Mouse (Mus musculus): ENCODE measurements around the gene Aldh1l1. TPM values are rescaled to one million over a fixed set of nuclear protein-coding genes. Genes with fewer than 3 reads are reported as not detected.
A peak's percentile ranks its signal among the peaks of the same experiment; 100 is the strongest.

Gene Aldh1l1
- polyA plus RNA-seq, 1 experiment from 2014 or later: 81.7 TPM

GRCm38 (mm10) chr6:90553682-90554081, 67.5 kb downstream of the Aldh1l1 start:
- no peaks in the 10 kb centered on the region for H3K9me3 ChIP-seq
- no peaks in the 10 kb centered on the region for H3K36me3 ChIP-seq
- H3K9ac ChIP-seq: no peak overlapping the region
- no peaks in the 10 kb centered on the region for H3K27me3 ChIP-seq
- 95% methylated on average over 5 of the region's 5 CpGs for WGBS
- H3K4me3 ChIP-seq: no peak overlapping the region
- H3K4me1 ChIP-seq (replicated peaks): 0 out of 2 replicates have a peak, but pooled peaks cover 4% of the 10 kb centered on the region
- H3K4me2 ChIP-seq: peak overlapping the region; percentile 42; the same call in 1 of the 2 replicates
- no peak for ATAC-seq (ENCODE audit: low FRiP score, low read depth)
- H3K27ac ChIP-seq (replicated peaks): no peak overlapping the region

GRCm38 (mm10) chr6:90556534-90557058, 70.4 kb downstream of the Aldh1l1 start:
- 71% methylated on average over 2 of the region's 2 CpGs for WGBS
- H3K36me3 ChIP-seq: no peaks in the 10 kb centered on the region

DNA sequence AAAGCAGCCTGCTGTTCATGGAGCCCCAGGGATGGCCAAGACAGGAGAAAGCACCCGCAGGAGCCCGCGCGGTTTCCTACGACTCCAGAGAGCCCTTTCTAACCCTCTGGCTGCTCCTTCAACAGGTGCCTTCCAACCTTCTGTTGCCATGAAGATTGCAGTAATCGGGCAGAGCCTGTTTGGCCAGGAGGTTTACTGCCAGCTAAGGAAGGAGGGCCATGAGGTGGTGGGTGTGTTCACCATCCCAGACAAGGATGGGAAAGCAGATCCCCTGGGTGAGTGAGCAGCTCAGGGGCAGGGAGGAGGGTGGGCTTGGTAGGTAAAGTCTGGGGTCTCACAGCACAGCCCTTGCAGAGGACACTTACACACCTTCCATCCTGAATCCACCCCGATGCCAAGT, 70.8 kb downstream of the Aldh1l1 start:
- H3K4me1 ChIP-seq (replicated peaks): peaks cover 15% of the 10 kb centered on the region
- no peak overlapping the region for H3K4me2 ChIP-seq
- no peaks in the 10 kb centered on the region for H3K36me3 ChIP-seq
- no peak for ATAC-seq (ENCODE audit: low FRiP score, low read depth)
- H3K27me3 ChIP-seq: no peaks in the 10 kb centered on the region
- no peak overlapping the region for H3K9ac ChIP-seq
- 89% methylated on average over 7 of the region's 7 CpGs for WGBS
- no peak overlapping the region for H3K27ac ChIP-seq (replicated peaks)
- H3K4me3 ChIP-seq: no peak overlapping the region
- H3K9me3 ChIP-seq: no peaks in the 10 kb centered on the region

More at GRCm38 (mm10) chr6:90556534-90557058, 70.4 kb downstream of the Aldh1l1 start:
- Histone ChIP-seq H3K27ac (replicated peaks) (no peak overlapping the region), H3K4me3 (no peak overlapping the region), H3K4me1 (replicated peaks) (peaks cover 12% of the 10 kb centered on the region), H3K9ac (no peak overlapping the region), H3K4me2 (no peak overlapping the region), H3K27me3 (no peaks in the 10 kb centered on the region), H3K9me3 (no peaks in the 10 kb centered on the region)
- no peak for ATAC-seq (ENCODE audit: low FRiP score, low read depth)

DNA sequence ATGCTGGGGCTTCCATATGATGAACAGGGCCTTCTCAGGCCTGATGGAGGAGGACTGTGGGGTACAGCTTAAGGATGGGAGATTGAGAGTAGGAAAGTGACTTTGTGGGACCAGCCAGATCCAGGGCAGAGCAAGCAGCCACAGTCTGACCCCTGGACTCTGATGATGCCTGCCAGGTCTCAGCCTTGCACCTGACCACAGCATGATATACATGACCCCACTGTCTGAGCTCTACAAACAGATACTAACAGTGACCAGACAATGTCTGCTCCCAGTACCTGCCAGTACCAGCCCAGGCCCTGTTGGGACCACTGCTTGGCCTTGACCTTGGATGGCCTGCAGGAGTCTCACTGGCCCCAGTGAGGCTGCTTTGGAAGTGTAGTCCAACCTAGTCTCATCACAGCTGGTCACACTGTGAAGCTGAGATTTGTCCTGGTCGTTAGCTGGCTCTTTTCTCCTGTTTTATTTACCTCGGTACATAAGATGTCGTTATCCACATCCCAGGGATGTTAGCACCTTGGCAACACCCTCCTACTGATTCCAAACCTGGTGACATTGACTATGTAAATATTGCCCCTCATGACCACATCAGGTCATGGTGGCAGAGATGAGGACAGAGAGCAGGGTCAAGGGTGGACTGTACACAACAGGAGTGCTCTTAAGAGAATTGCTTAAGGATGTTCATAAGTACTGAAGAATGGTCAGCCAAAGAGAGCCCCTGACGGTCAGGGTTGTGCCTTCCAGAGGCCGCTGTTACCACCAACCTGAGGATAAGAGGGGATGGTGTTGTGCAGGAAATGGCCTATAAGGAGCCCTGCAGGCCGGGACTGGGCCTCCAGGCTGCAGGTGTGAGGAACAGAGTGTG, 71.8 kb downstream of the Aldh1l1 start:
- H3K27ac ChIP-seq (replicated peaks): no peak overlapping the region
- no peaks in the 10 kb centered on the region for H3K9me3 ChIP-seq
- 78% methylated on average over 6 of the region's 6 CpGs for WGBS
- no peaks in the 10 kb centered on the region for H3K27me3 ChIP-seq
- no peak for ATAC-seq (ENCODE audit: low FRiP score, low read depth)
- H3K4me3 ChIP-seq: no peak overlapping the region
- H3K36me3 ChIP-seq: no peaks in the 10 kb centered on the region
- H3K9ac ChIP-seq: no peak overlapping the region
- no peak overlapping the region for H3K4me2 ChIP-seq
- peaks cover 15% of the 10 kb centered on the region for H3K4me1 ChIP-seq (replicated peaks)

DNA sequence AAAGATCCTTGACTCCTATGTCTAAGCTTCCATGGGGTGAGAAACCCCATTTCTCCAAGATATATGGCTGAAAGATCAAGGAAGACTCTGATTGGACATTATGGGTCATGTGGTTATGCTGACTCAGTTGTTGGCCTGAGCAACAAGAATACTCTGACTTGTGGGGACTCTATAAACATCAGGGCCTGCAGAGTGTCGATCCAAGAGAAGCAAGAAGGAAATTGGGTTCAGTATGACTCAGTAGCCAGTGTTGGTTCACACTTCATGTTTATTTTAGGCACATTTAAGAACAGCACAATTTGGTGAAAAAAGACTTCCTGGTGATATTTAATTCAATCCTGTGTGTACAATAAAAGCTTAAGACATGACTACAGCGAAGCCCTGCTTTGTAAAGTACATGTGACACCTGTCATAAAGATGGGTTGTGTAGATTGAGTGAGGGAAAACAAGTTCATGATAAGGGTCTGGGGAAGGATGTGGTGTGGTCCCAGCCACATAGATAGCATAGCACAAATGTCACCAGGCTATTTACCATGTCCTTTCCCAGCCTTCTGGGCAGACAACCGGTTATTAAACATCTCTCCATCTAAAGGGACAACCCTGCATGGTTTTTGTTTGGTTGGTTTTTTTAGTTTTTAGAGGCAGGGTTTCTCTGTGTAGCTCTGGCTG, 74.3 kb downstream of the Aldh1l1 start:
- no peaks in the 10 kb centered on the region for H3K9me3 ChIP-seq
- peaks cover 29% of the 10 kb centered on the region for H3K4me1 ChIP-seq (replicated peaks)
- ATAC-seq (ENCODE audit: low FRiP score, low read depth): no peak
- no peaks in the 10 kb centered on the region for H3K36me3 ChIP-seq
- no peaks in the 10 kb centered on the region for H3K27me3 ChIP-seq
- no peak overlapping the region for H3K4me2 ChIP-seq
- WGBS: 88% methylated on average over 3 of the region's 3 CpGs
- peak overlapping the region; percentile 75 for H3K27ac ChIP-seq (replicated peaks)
- H3K9ac ChIP-seq: no peak overlapping the region
- H3K4me3 ChIP-seq: no peak overlapping the region

DNA sequence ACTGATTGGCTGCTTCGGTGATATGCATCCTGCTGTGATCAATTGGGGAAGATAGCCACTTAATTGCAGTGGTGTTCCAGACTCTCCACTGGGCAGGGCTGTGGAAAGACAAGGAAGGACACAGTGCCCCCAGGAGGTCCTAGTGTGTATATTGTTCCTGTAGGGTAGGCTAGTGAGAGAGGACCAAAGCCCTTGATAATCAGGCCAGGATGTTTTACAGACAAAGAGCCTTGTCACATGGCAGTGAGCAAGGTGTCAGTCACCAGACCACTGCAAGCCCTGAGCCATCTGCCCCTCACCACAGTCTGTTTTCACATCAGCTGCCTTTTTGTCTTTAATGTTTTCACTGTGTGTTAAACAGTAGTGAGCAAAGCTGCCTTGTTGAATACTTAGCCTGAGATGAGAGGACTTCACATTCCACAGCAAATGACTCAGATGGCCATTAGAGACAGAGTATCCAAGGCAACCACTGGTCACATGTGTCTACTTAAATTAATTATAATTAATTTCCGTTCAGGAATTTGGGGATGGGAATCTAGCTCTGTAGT, 75.1 kb downstream of the Aldh1l1 start:
- no peak overlapping the region for H3K9ac ChIP-seq
- WGBS: 21% methylated on average over 2 of the region's 2 CpGs
- ATAC-seq (ENCODE audit: low FRiP score, low read depth): peak; percentile 73
- no peaks in the 10 kb centered on the region for H3K9me3 ChIP-seq
- no peaks in the 10 kb centered on the region for H3K27me3 ChIP-seq
- no peak overlapping the region for H3K4me3 ChIP-seq
- H3K36me3 ChIP-seq: no peaks in the 10 kb centered on the region
- no peak overlapping the region for H3K4me2 ChIP-seq
- H3K27ac ChIP-seq (replicated peaks): peak overlapping the region; percentile 75
- peaks cover 31% of the 10 kb centered on the region for H3K4me1 ChIP-seq (replicated peaks)

- Histone ChIP-seq H3K9me3 (no peaks in the 10 kb centered on the region), H3K27me3 (no peaks in the 10 kb centered on the region), H3K4me3 (no peak overlapping the region), H3K4me2 (no peak overlapping the region), H3K27ac (replicated peaks) (no peak overlapping the region), H3K9ac (no peak overlapping the region), H3K4me1 (replicated peaks) (peaks cover 31% of the 10 kb centered on the region), H3K36me3 (no peaks in the 10 kb centered on the region)
- ATAC-seq (ENCODE audit: low FRiP score, low read depth): no peak
- WGBS: 90% methylated on average over 9 of the region's 9 CpGs
Observed at GRCm38 (mm10) chr6:90564240-90564639, 78.0 kb downstream of the Aldh1l1 start.

DNA sequence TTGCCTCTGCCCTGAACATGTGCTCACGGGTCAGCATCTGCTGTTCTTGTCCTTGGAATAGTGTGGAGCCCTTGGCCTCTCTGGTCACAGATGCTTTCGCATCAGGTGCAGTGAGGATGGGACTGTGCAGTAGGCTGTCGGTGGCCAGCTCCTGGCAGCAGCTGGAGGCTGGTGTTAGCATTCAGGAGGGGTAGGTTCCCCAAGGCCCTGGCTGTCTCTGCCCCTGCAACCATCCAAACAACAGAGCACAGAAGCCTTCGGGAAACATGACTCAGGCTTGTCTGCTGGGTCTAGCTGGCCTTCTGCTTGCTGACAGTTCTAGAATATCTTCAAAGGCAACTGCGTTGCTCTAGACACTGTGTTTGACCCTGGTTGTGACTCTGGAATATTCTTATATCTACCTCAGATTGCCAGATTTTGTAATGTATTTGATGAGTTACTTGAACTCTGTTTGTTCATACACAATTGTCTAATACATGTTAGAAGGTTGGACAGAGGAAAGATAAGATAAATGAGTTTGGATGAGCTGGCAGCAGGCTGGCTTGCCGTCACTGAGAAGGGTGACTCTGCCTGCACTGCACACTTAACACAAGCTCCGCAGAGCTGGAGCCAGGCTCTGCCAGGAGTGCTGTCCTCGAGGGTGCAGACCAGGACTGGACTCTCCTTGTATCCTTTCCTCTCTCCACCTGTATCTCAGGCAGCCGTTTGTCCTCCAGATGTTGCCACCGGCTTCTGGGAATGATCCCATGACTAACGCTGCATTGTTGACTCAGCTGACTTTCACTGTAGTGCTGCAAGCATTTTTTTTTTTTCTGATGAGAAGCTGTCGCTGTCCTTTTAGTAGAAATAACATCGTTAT, 79.4 kb downstream of the Aldh1l1 start:
- Histone ChIP-seq H3K27ac (replicated peaks) (no peak overlapping the region), H3K4me3 (no peak overlapping the region), H3K4me2 (no peak overlapping the region), H3K9ac (no peak overlapping the region), H3K36me3 (no peaks in the 10 kb centered on the region), H3K4me1 (replicated peaks) (peaks cover 29% of the 10 kb centered on the region), H3K27me3 (no peaks in the 10 kb centered on the region), H3K9me3 (no peaks in the 10 kb centered on the region)
- no peak for ATAC-seq (ENCODE audit: low FRiP score, low read depth)
- 50% methylated on average over 13 of the region's 13 CpGs for WGBS

DNA sequence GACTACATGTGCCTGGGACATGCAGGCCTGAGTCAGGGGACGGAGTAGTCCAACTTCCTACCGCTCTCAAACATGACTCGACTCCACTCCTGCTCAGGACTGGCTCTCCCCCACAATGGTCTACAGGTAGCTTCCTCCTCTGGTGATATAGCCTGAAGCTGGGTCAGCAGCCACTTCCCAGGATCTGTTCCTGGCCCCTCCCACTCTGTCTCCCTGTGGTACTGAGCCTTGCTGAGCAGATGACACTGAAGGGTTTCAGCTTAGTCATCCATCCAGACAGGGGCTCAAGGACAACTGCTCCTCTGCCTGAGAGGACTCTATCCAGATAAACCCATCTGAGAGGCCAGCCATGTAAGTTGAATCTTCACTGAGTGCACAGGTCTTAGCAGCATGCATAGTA, 81.3 kb downstream of the Aldh1l1 start:
- Histone ChIP-seq H3K9me3 (no peaks in the 10 kb centered on the region), H3K4me3 (no peak overlapping the region), H3K4me2 (no peak overlapping the region), H3K4me1 (replicated peaks) (peaks cover 17% of the 10 kb centered on the region; the same call in 1 of the 2 replicates), H3K36me3 (no peaks in the 10 kb centered on the region), H3K27ac (replicated peaks) (no peak overlapping the region), H3K27me3 (no peaks in the 10 kb centered on the region), H3K9ac (no peak overlapping the region)
- ATAC-seq (ENCODE audit: low FRiP score, low read depth): no peak
- WGBS: 90% methylated on average over 3 of the region's 3 CpGs

DNA sequence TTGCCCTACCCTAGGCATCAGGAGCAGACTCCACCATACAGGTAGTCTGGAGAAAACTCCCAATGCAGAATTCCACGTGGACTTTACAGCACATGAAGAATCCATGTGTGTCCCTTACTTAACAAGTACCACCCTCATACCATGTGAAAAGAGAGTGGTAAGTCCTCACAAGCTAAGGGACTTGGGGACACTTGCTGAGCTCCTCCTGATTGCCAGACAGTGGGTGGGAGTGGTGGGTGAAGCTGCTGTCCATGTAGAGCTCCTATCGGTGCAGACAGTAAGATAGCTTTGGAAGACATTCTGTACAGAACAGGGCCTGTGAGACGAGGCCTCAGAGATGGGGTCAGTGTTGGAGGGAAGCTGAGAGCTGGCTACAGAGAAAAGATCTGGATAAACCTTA, 81.7 kb downstream of the Aldh1l1 start:
- H3K36me3 ChIP-seq: no peaks in the 10 kb centered on the region
- no peak for ATAC-seq (ENCODE audit: low FRiP score, low read depth)
- H3K27me3 ChIP-seq: no peaks in the 10 kb centered on the region
- no peak overlapping the region for H3K4me2 ChIP-seq
- H3K9me3 ChIP-seq: no peaks in the 10 kb centered on the region
- H3K27ac ChIP-seq (replicated peaks): no peak overlapping the region
- peaks cover 17% of the 10 kb centered on the region; the same call in 1 of the 2 replicates for H3K4me1 ChIP-seq (replicated peaks)
- no peak overlapping the region for H3K9ac ChIP-seq
- 82% methylated on average over 3 of the region's 3 CpGs for WGBS
- H3K4me3 ChIP-seq: no peak overlapping the region

GRCm38 (mm10) chr6:90568721-90569120, 82.5 kb downstream of the Aldh1l1 start:
- peaks cover 17% of the 10 kb centered on the region; the same call in 1 of the 2 replicates for H3K4me1 ChIP-seq (replicated peaks)
- WGBS: 73% methylated on average over 4 of the region's 4 CpGs
- H3K9me3 ChIP-seq: no peaks in the 10 kb centered on the region
- H3K27ac ChIP-seq (replicated peaks): no peak overlapping the region
- no peak overlapping the region for H3K4me3 ChIP-seq
- no peaks in the 10 kb centered on the region for H3K36me3 ChIP-seq
- no peak overlapping the region for H3K4me2 ChIP-seq
- ATAC-seq (ENCODE audit: low FRiP score, low read depth): no peak
- H3K9ac ChIP-seq: no peak overlapping the region
- H3K27me3 ChIP-seq: no peaks in the 10 kb centered on the region

Data from hindbrain, embryonic 15.5 days (tissue).